Mouse (Mus musculus) limb, embryonic 11.5 days (tissue): ENCODE data around the gene Uspl1. TPM values are rescaled to one million over a fixed set of nuclear protein-coding genes. Genes with fewer than 3 reads are reported as not detected.

Experiments
- ATAC-seq: fragments of 200-750 bp; cut with Nextera tagmentation; 2 replicates; pipeline ENCODE4 v1.8.0; 2017; ENCODE audit warnings: low read depth; ENCODE audit not compliant: insufficient number of reproducible peaks, low FRiP score, low TSS enrichment
- DNase-seq: peaks from one replicate; pipeline ENCODE4 v3.0.0-alpha.2; 2015; ENCODE audit warnings: low spot score
- H3K27ac ChIP-seq: fragments of 300-500 bp; sonication (generic); replicated peaks from 2 replicates; pipeline ENCODE4 v1.5.1; 2014; ENCODE audit warnings: low read depth, mild to moderate bottlenecking, low read length
- H3K27me3 ChIP-seq: fragments of 300-500 bp; sonication (generic); 2 replicates; pipeline ENCODE4 v1.6.1; 2014; ENCODE audit warnings: mild to moderate bottlenecking, low read length, mixed read lengths; ENCODE audit not compliant: control insufficient read depth, insufficient read depth
- H3K36me3 ChIP-seq: fragments of 300-500 bp; sonication (generic); 2 replicates; pipeline ENCODE4 v1.6.1; 2014; ENCODE audit warnings: mild to moderate bottlenecking, low read length, moderate library complexity, mixed read lengths; ENCODE audit not compliant: control insufficient read depth, insufficient read depth
- H3K4me1 ChIP-seq: fragments of 300-500 bp; sonication (generic); 2 replicates; pipeline ENCODE4 v1.6.1; 2014; ENCODE audit warnings: low read length, mixed read lengths; ENCODE audit not compliant: control insufficient read depth, insufficient read depth
- H3K4me2 ChIP-seq: fragments of 300-500 bp; sonication (generic); 2 replicates; pipeline ENCODE4 v1.6.1; 2014; ENCODE audit warnings: low read depth, mild to moderate bottlenecking, moderate library complexity; ENCODE audit not compliant: severe bottlenecking
- H3K4me3 ChIP-seq: fragments of 300-500 bp; sonication (generic); 2 replicates; pipeline ENCODE4 v1.5.1; 2014; ENCODE audit warnings: low read depth, low read length
- H3K9ac ChIP-seq: fragments of 300-500 bp; sonication (generic); 2 replicates; pipeline ENCODE4 v1.6.1; 2014; ENCODE audit warnings: mild to moderate bottlenecking, low read length
- H3K9me3 ChIP-seq: fragments of 300-500 bp; sonication (generic); 2 replicates; pipeline ENCODE4 v1.6.1; 2016; ENCODE audit warnings: low read length; ENCODE audit not compliant: control insufficient read depth
- WGBS: fragments of 180-500 bp; shearing (Covaris S2); extraction: QIAGEN DNeasy Blood & Tissue Kit; methylation state at CpG from one replicate; pipeline ENCODE4 v1.1.7; 2014; 5-methylcytosine and 5-hydroxymethylcytosine counted together
- polyA plus RNA-seq: library from polyadenylated mRNA; unstranded; fragments of >200 nt; fragmentation: Nextera tagmentation; extraction: Ambion mirVana; gene quantifications from 2 replicates; pipeline ENCODE4 v1.2.1, GENCODE M21; 2014

The Uspl1 gene
- polyA plus RNA-seq, 1 experiment from 2014 or later: 81.8 TPM

- no peaks in the 10 kb centered on the region for H3K4me1 ChIP-seq
- no peaks in the 10 kb centered on the region for H3K36me3 ChIP-seq
- H3K9me3 ChIP-seq: no peaks in the 10 kb centered on the region
- DNase-seq (no peak), ATAC-seq (no peak)
- WGBS: 85% methylated on average over 4 of the region's 4 CpGs
- no peak overlapping the region for H3K9ac ChIP-seq
- H3K27me3 ChIP-seq: no peaks in the 10 kb centered on the region
- H3K27ac ChIP-seq: no peak overlapping the region
- H3K4me3 ChIP-seq: no peak overlapping the region
- H3K4me2 ChIP-seq: no peak overlapping the region
Observed at GRCm38 (mm10) chr5:149160469-149160868, 23.7 kb upstream of the Uspl1 start.

GRCm38 (mm10) chr5:149162890-149163289 lies 21.3 kb upstream of the Uspl1 start:
- H3K4me3 ChIP-seq: no peak overlapping the region
- no peaks in the 10 kb centered on the region for H3K4me1 ChIP-seq
- H3K27me3 ChIP-seq: no peaks in the 10 kb centered on the region
- H3K27ac ChIP-seq: no peak overlapping the region
- no peak overlapping the region for H3K9ac ChIP-seq
- no peaks in the 10 kb centered on the region for H3K36me3 ChIP-seq
- no peak overlapping the region for H3K4me2 ChIP-seq
- WGBS: 85% methylated on average over 7 of the region's 7 CpGs
- ATAC-seq: no peak
- H3K9me3 ChIP-seq: no peaks in the 10 kb centered on the region
- DNase-seq: no peak

DNA sequence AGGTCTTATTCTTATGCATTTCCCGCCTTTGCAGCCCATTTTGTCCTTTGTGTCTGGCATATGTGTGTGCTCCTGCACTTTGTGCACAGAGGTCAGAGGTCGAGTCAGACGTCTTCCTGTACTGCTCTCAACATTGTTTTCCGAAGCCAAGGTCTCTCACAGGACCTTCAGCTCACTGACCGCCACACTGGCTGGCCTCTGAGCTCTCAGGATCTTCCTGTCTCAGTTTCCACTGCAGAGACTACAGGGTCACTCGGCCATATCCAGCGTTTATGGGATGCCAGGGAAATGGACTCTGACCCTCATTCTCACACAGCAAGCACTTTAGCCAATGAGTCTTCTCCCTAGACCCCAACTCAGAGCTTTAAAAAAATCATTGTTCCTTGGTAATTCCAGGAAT lies 19.3 kb upstream of the Uspl1 start:
- Histone ChIP-seq H3K4me3 (no peak overlapping the region), H3K27ac (no peak overlapping the region), H3K9me3 (no peaks in the 10 kb centered on the region), H3K4me2 (no peak overlapping the region), H3K4me1 (no peaks in the 10 kb centered on the region), H3K27me3 (no peaks in the 10 kb centered on the region), H3K36me3 (no peaks in the 10 kb centered on the region), H3K9ac (no peak overlapping the region)
- 64% methylated on average over 7 of the region's 7 CpGs for WGBS
- no peak for ATAC-seq
- DNase-seq: no peak

GRCm38 (mm10) chr5:149166011-149166410 lies 18.1 kb upstream of the Uspl1 start:
- Histone ChIP-seq H3K4me3 (no peak overlapping the region), H3K9ac (no peak overlapping the region), H3K9me3 (no peaks in the 10 kb centered on the region), H3K4me1 (no peaks in the 10 kb centered on the region), H3K36me3 (no peaks in the 10 kb centered on the region), H3K4me2 (no peak overlapping the region), H3K27me3 (no peaks in the 10 kb centered on the region), H3K27ac (no peak overlapping the region)
- ATAC-seq (no peak), DNase-seq (no peak)
- 90% methylated on average over 10 of the region's 10 CpGs for WGBS

DNA sequence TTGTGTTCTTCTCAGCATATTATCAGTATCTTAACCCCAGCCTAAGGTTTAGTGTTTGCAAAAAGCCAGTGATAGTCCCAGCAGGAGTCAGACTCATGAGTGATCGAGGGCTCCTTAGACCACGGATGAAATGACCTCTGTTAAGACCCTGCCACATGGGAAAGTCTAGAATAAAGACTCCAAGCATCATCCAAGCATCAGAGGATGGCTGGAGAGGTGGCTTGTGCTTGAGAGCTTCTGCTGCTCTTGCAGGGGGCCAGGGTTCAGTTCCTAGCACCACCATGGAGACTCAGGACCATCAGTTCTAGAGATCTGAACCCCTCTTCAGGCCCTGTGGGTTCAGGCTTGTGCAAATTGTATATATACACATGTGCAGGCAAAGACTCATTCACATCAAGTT lies 16.1 kb upstream of the Uspl1 start:
- no peak for ATAC-seq
- 87% methylated on average over 2 of the region's 2 CpGs for WGBS

DNA sequence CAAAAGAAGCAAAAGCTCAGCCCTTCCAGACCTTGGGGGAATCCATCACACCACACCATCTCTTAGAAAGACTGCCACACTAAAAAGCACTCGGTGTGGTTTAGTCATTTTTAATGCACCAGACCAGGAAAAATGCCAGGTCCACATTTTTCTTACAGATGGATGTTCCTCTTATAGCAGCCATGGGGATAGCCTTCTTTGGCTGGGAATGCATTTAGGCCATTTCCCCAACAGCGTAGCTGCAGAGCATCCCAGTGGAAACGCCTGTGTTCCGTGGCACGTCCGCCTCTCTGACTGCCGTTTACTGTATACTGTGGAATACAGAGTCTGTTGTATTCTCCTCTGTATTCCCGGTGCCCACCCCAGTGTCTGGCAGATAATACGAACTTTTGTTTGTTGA lies 15.3 kb upstream of the Uspl1 start:
- WGBS: 90% methylated on average over 9 of the region's 9 CpGs
- H3K9ac ChIP-seq: no peak overlapping the region
- DNase-seq: no peak
- no peak for ATAC-seq
- no peaks in the 10 kb centered on the region for H3K4me1 ChIP-seq
- H3K4me3 ChIP-seq: no peak overlapping the region
- H3K27ac ChIP-seq: no peak overlapping the region
- no peaks in the 10 kb centered on the region for H3K27me3 ChIP-seq
- no peaks in the 10 kb centered on the region for H3K9me3 ChIP-seq
- H3K36me3 ChIP-seq: no peaks in the 10 kb centered on the region
- H3K4me2 ChIP-seq: no peak overlapping the region

More for the DNA sequence above, 16.1 kb upstream of the Uspl1 start:
- no peaks in the 10 kb centered on the region for H3K36me3 ChIP-seq
- no peak overlapping the region for H3K4me2 ChIP-seq
- H3K27ac ChIP-seq: no peak overlapping the region
- no peak overlapping the region for H3K9ac ChIP-seq
- H3K27me3 ChIP-seq: no peaks in the 10 kb centered on the region
- no peak overlapping the region for H3K4me3 ChIP-seq
- no peaks in the 10 kb centered on the region for H3K9me3 ChIP-seq
- DNase-seq: no peak
- H3K4me1 ChIP-seq: no peaks in the 10 kb centered on the region

GRCm38 (mm10) chr5:149170841-149171588 lies 13.1 kb upstream of the Uspl1 start:
- Histone ChIP-seq H3K36me3 (no peaks in the 10 kb centered on the region), H3K4me3 (no peak overlapping the region), H3K9ac (no peak overlapping the region), H3K9me3 (no peaks in the 10 kb centered on the region), H3K27ac (no peak overlapping the region), H3K27me3 (no peaks in the 10 kb centered on the region), H3K4me2 (no peak overlapping the region), H3K4me1 (no peaks in the 10 kb centered on the region)
- ATAC-seq (no peak), DNase-seq (no peak)
- 52% methylated on average over 8 of the region's 8 CpGs for WGBS

GRCm38 (mm10) chr5:149172246-149172645 lies 11.9 kb upstream of the Uspl1 start:
- ATAC-seq: no peak
- Histone ChIP-seq H3K4me3 (no peak overlapping the region), H3K9ac (no peak overlapping the region), H3K36me3 (no peaks in the 10 kb centered on the region), H3K27ac (no peak overlapping the region), H3K9me3 (no peaks in the 10 kb centered on the region), H3K4me2 (no peak overlapping the region), H3K4me1 (no peaks in the 10 kb centered on the region), H3K27me3 (no peaks in the 10 kb centered on the region)
- 79% methylated on average over 10 of the region's 10 CpGs for WGBS
- no peak for DNase-seq

GRCm38 (mm10) chr5:149174527-149174926 lies 9.6 kb upstream of the Uspl1 start:
- no peak for ATAC-seq

More at GRCm38 (mm10) chr5:149174527-149174926, 9.6 kb upstream of the Uspl1 start:
- Histone ChIP-seq H3K4me2 (no peak overlapping the region), H3K36me3 (no peaks in the 10 kb centered on the region), H3K27ac (no peak overlapping the region), H3K9ac (no peak overlapping the region), H3K4me3 (no peak overlapping the region), H3K27me3 (no peaks in the 10 kb centered on the region), H3K9me3 (no peaks in the 10 kb centered on the region), H3K4me1 (no peaks in the 10 kb centered on the region)
- WGBS: 82% methylated on average over 7 of the region's 7 CpGs
- no peak for DNase-seq
